Mouse (Mus musculus) gastrocnemius, adult 8-10 months (tissue): ENCODE results near the gene Rbfox1. TPM values are rescaled to one million over a fixed set of nuclear protein-coding genes. Genes with fewer than 3 reads are reported as not detected.

Experiments
- DNase-seq, 2 experiments: peaks; one replicate each; pipeline ENCODE4 v3.0.0; 2022; ENCODE audit warnings: low spot score in 2 of 2
- total RNA-seq, 4 experiments: library from RNA; stranded (reverse); gene quantifications; 2 replicates each; pipeline ENCODE4 v1.2.4; 2022

Rbfox1 gene
- total RNA-seq, 4 experiments from 2014 or later = 236 to 270 (median 260) TPM

- no peak for DNase-seq
Observed at GRCm38 (mm10) chr16:7207599-7207998, 1322.4 kb downstream of the Rbfox1 start.

- DNase-seq = no peak
Observed at GRCm38 (mm10) chr16:7212756-7213155, 1327.6 kb downstream of the Rbfox1 start.

GRCm38 (mm10) chr16:7223265-7223664 lies 1338.1 kb downstream of the Rbfox1 start:
- DNase-seq = no peak

GRCm38 (mm10) chr16:7226000-7226399 lies 1340.8 kb downstream of the Rbfox1 start:
- no peak for DNase-seq

- no peak for DNase-seq
Observed at GRCm38 (mm10) chr16:7228246-7228645, 1343.1 kb downstream of the Rbfox1 start.

GRCm38 (mm10) chr16:7229232-7229631 lies 1344.1 kb downstream of the Rbfox1 start:
- DNase-seq = no peak

GRCm38 (mm10) chr16:7241627-7242026 lies 1356.5 kb downstream of the Rbfox1 start:
- no peak for DNase-seq

GRCm38 (mm10) chr16:7242501-7242900 lies 1357.3 kb downstream of the Rbfox1 start:
- peak in 1 of 2 experiments; percentile 27 for DNase-seq

GRCm38 (mm10) chr16:7244382-7244781 lies 1359.2 kb downstream of the Rbfox1 start:
- DNase-seq = no peak

- no peak for DNase-seq
Observed at GRCm38 (mm10) chr16:7251696-7252095, 1366.5 kb downstream of the Rbfox1 start.

GRCm38 (mm10) chr16:7257366-7257765 lies 1372.2 kb downstream of the Rbfox1 start:
- no peak for DNase-seq

GRCm38 (mm10) chr16:7263261-7263660 lies 1378.1 kb downstream of the Rbfox1 start:
- DNase-seq = no peak

GRCm38 (mm10) chr16:7265715-7266114 lies 1380.6 kb downstream of the Rbfox1 start:
- no peak for DNase-seq

GRCm38 (mm10) chr16:7275501-7275900 lies 1390.3 kb downstream of the Rbfox1 start:
- no peak for DNase-seq

GRCm38 (mm10) chr16:7275901-7276300 lies 1390.7 kb downstream of the Rbfox1 start:
- no peak for DNase-seq

GRCm38 (mm10) chr16:7279544-7279943 lies 1394.4 kb downstream of the Rbfox1 start:
- no peak for DNase-seq

- DNase-seq = peak in 1 of 2 experiments; percentile 31
Observed at GRCm38 (mm10) chr16:7282257-7282656, 1397.1 kb downstream of the Rbfox1 start.

- no peak for DNase-seq
Observed at GRCm38 (mm10) chr16:7292985-7293805, 1408.0 kb downstream of the Rbfox1 start.

GRCm38 (mm10) chr16:7302416-7302815 lies 1417.3 kb downstream of the Rbfox1 start:
- no peak for DNase-seq

GRCm38 (mm10) chr16:7329196-7329595 lies 1444.0 kb downstream of the Rbfox1 start:
- peak; percentile 53 to 71 for DNase-seq

GRCm38 (mm10) chr16:7341186-7341585 lies 1456.0 kb downstream of the Rbfox1 start:
- DNase-seq = no peak

- DNase-seq = no peak
Observed at GRCm38 (mm10) chr16:7345298-7345697, 1460.1 kb downstream of the Rbfox1 start.

GRCm38 (mm10) chr16:7346001-7346625 lies 1461.0 kb downstream of the Rbfox1 start:
- DNase-seq = no peak
